Mouse (Mus musculus) kidney, postnatal 14 days (tissue): ENCODE results near the gene Tmod1.

Experiments
- DNase-seq: peaks from one replicate; pipeline ENCODE4 v3.0.0; 2022; ENCODE audit warnings: mixed read lengths

Gene Tmod1

GRCm38 (mm10) chr4:46056163-46056562 lies 17.4 kb downstream of the Tmod1 start:
- no peak for DNase-seq

- DNase-seq, result no peak
Measured at GRCm38 (mm10) chr4:46061259-46061962, 22.7 kb downstream of the Tmod1 start.

- no peak for DNase-seq
Measured at GRCm38 (mm10) chr4:46063841-46064240, 25.1 kb downstream of the Tmod1 start.

- DNase-seq, result no peak
Measured at GRCm38 (mm10) chr4:46064263-46064662, 25.5 kb downstream of the Tmod1 start.

GRCm38 (mm10) chr4:46064961-46065360 lies 26.2 kb downstream of the Tmod1 start:
- peak; percentile 25 for DNase-seq

GRCm38 (mm10) chr4:46065695-46066340 lies 27.1 kb downstream of the Tmod1 start:
- DNase-seq, result no peak

GRCm38 (mm10) chr4:46068060-46068459 lies 29.3 kb downstream of the Tmod1 start:
- no peak for DNase-seq

GRCm38 (mm10) chr4:46068573-46068972 lies 29.8 kb downstream of the Tmod1 start:
- no peak for DNase-seq

GRCm38 (mm10) chr4:46069851-46070482 lies 31.2 kb downstream of the Tmod1 start:
- DNase-seq, result no peak

GRCm38 (mm10) chr4:46072631-46073030 lies 33.9 kb downstream of the Tmod1 start:
- DNase-seq, result no peak

GRCm38 (mm10) chr4:46073736-46074135 lies 35.0 kb downstream of the Tmod1 start:
- no peak for DNase-seq

- DNase-seq, result no peak
Measured at GRCm38 (mm10) chr4:46075664-46076063, 36.9 kb downstream of the Tmod1 start.

GRCm38 (mm10) chr4:46076892-46077291 lies 38.2 kb downstream of the Tmod1 start:
- no peak for DNase-seq

- no peak for DNase-seq
Measured at GRCm38 (mm10) chr4:46080261-46080660, 41.5 kb downstream of the Tmod1 start.

GRCm38 (mm10) chr4:46082555-46082954 lies 43.8 kb downstream of the Tmod1 start:
- DNase-seq, result no peak

- DNase-seq, result no peak
Measured at GRCm38 (mm10) chr4:46084416-46085172, 45.9 kb downstream of the Tmod1 start.

- peak; percentile 26 for DNase-seq
Measured at GRCm38 (mm10) chr4:46085223-46085811, 46.6 kb downstream of the Tmod1 start.

GRCm38 (mm10) chr4:46086718-46087426 lies 48.1 kb downstream of the Tmod1 start:
- DNase-seq, result peak; percentile 39

GRCm38 (mm10) chr4:46087427-46087771 lies 48.7 kb downstream of the Tmod1 start:
- no peak for DNase-seq

GRCm38 (mm10) chr4:46087852-46088251 lies 49.1 kb downstream of the Tmod1 start:
- peak; percentile 24 for DNase-seq

- DNase-seq, result no peak
Measured at GRCm38 (mm10) chr4:46089524-46090125, 50.9 kb downstream of the Tmod1 start.
